Mouse (Mus musculus): ENCODE data around the gene Pin1.

Pin1 gene

GRCm38 (mm10) chr9:20705981-20706380, 54.1 kb downstream of the Pin1 start:
- DNase-seq = no peak

GRCm38 (mm10) chr9:20710471-20710870, 58.6 kb downstream of the Pin1 start:
- DNase-seq = no peak

- DNase-seq = no peak
Measured at GRCm38 (mm10) chr9:20712934-20713477, 61.1 kb downstream of the Pin1 start.

- DNase-seq = no peak
Measured at GRCm38 (mm10) chr9:20713478-20713987, 61.6 kb downstream of the Pin1 start.

GRCm38 (mm10) chr9:20715332-20715731, 63.4 kb downstream of the Pin1 start:
- no peak for DNase-seq
